Mouse (Mus musculus) lung, embryonic 16.5 days (tissue): Measurements from ENCODE around the gene Tacc2. TPM values are rescaled to one million over a fixed set of nuclear protein-coding genes. Genes with fewer than 3 reads are reported as not detected.

Source experiments
- ATAC-seq: fragments of 200-750 bp; cut with Nextera tagmentation; 2 replicates; pipeline ENCODE4 v1.8.0; 2017; ENCODE audit warnings: low read depth, mild to moderate bottlenecking, moderate library complexity
- H3K27ac ChIP-seq: fragments of 300-500 bp; sonication (generic); 2 replicates; pipeline ENCODE4 v1.5.1; 2014; ENCODE audit warnings: mild to moderate bottlenecking, control low read depth, low read length
- H3K27me3 ChIP-seq: fragments of 300-500 bp; sonication (generic); 2 replicates; pipeline ENCODE4 v1.6.1; 2014; ENCODE audit warnings: low read depth, low read length, mixed read lengths; ENCODE audit not compliant: control insufficient read depth, insufficient read depth
- H3K36me3 ChIP-seq: fragments of 300-500 bp; sonication (generic); 2 replicates; pipeline ENCODE4 v1.6.1; 2014; ENCODE audit warnings: low read length; ENCODE audit not compliant: control insufficient read depth, insufficient read depth
- H3K4me1 ChIP-seq: fragments of 300-500 bp; sonication (generic); replicated peaks from 2 replicates; pipeline ENCODE4 v1.6.1; 2014; ENCODE audit warnings: low read length, mixed read lengths; ENCODE audit not compliant: control insufficient read depth, insufficient read depth
- H3K4me2 ChIP-seq: fragments of 300-500 bp; sonication (generic); 2 replicates; pipeline ENCODE4 v1.6.1; 2014; ENCODE audit warnings: low read depth, low read length, control low read depth
- H3K4me3 ChIP-seq: fragments of 300-500 bp; sonication (generic); 2 replicates; pipeline ENCODE4 v1.5.1; 2014; ENCODE audit warnings: mild to moderate bottlenecking, low read length, control low read depth
- H3K9ac ChIP-seq: fragments of 300-500 bp; sonication (generic); 2 replicates; pipeline ENCODE4 v1.6.1; 2014; ENCODE audit warnings: low read length, control low read depth
- H3K9me3 ChIP-seq: fragments of 300-500 bp; sonication (generic); 2 replicates; pipeline ENCODE4 v1.6.1; 2016; ENCODE audit warnings: low read length; ENCODE audit not compliant: control insufficient read depth
- WGBS: fragments of 180-500 bp; shearing (Covaris S2); extraction: QIAGEN DNeasy Blood & Tissue Kit; methylation state at CpG from one replicate; pipeline ENCODE4 v1.1.7; 2014; 5-methylcytosine and 5-hydroxymethylcytosine counted together
- polyA plus RNA-seq: library from polyadenylated mRNA; unstranded; fragments of >200 nt; fragmentation: Nextera tagmentation; extraction: Ambion mirVana; gene quantifications from 2 replicates; pipeline ENCODE4 v1.2.1, GENCODE M21; 2015

Tacc2 gene
- polyA plus RNA-seq, 1 experiment from 2014 or later: 21.7 TPM

DNA sequence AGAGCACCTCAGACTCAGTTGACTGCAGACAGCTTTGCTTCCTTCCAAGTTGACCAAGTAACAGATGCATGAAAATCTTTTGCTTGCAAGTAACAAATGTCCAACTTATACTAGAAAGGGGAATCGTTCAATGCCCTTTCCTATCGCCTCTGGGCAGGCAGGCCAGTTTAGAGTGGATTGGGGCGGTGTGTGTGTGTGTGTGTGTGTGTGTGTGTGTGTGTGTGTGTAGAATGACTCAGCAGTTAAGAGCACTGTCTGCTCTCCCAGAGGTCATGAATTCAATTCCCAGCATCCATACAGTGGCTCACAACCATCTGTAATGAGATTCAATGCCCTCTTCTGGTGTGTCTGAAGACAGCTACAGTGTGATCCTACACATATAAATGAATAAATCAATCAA is 22.8 kb downstream of the Tacc2 start:
- no peak for ATAC-seq
- Histone ChIP-seq H3K36me3 (no peaks in the 10 kb centered on the region), H3K9me3 (no peaks in the 10 kb centered on the region), H3K27ac (no peak overlapping the region), H3K27me3 (no peaks in the 10 kb centered on the region), H3K4me1 (no peaks in the 10 kb centered on the region), H3K4me2 (no peak overlapping the region), H3K4me3 (no peak overlapping the region), H3K9ac (no peak overlapping the region)
- WGBS: 67% methylated on average over 3 of the region's 3 CpGs

DNA sequence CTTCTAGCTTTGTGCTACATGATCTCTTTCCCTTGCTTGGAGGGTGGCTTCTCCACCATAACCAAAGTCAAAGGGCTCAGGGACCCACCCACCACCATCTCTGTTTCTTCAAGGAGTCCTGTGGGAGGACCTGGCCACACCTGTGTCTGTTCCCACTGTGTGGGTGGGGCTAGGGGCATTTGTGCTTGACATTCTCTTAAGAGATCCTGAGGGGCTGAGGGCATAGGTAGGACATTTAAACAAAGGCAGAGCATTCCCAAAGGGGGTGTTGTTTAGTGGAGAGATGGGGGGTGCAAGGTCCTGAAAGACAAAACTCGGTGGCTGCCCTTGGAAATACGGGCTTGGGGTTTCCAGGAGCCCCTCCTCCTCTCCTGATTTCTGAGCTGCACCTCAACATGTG is 23.3 kb downstream of the Tacc2 start:
- Histone ChIP-seq H3K27ac (no peak overlapping the region), H3K4me2 (no peak overlapping the region), H3K36me3 (no peaks in the 10 kb centered on the region), H3K9ac (no peak overlapping the region), H3K27me3 (no peaks in the 10 kb centered on the region), H3K4me1 (no peaks in the 10 kb centered on the region), H3K9me3 (no peaks in the 10 kb centered on the region), H3K4me3 (no peak overlapping the region)
- 62% methylated on average over 2 of the region's 2 CpGs for WGBS
- ATAC-seq: no peak

DNA sequence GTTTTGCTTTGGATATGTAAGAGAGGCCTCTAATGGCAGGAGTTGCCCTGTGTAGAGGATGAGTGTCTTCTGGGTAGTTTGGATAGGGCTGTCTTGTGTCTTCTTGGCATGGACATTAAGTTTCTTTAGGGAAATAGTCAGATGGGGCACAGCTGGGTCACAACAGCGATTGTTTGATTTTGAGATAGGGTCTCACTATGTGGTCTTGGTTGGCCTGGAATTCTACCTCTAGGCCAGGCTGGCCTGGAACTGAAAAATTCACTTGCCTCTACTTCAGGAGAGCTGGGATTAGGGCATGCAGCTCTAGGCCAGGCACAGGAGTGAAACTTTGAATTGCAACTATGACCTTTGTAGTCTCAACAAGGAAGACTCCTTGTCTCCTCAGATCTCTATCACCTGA is 25.6 kb downstream of the Tacc2 start:
- no peak overlapping the region for H3K4me3 ChIP-seq
- no peak overlapping the region for H3K9ac ChIP-seq
- H3K36me3 ChIP-seq: no peaks in the 10 kb centered on the region
- H3K4me2 ChIP-seq: no peak overlapping the region
- no peaks in the 10 kb centered on the region for H3K9me3 ChIP-seq
- WGBS: 72% methylated on average over 1 of the region's 1 CpGs
- H3K27me3 ChIP-seq: no peaks in the 10 kb centered on the region
- no peak overlapping the region for H3K27ac ChIP-seq
- no peaks in the 10 kb centered on the region for H3K4me1 ChIP-seq
- ATAC-seq: no peak

DNA sequence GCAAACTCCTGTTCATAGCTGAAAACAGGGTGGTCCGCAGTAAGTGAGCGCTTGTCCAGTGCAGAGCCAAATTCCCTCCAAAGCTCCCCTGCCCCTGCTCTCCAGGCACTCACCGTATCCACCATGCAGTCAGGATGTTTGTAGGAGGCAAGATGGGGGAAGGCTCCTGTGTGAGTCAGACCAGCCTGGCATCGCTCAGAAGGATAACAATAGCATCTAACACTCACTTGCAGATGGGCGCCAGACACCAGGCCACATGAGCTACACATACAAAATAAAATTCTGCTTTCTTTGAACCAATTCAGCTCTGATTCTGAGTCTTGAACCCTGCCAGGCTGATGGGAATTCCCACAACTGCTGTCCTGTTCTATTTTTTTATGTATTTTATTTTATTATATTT is 26.3 kb downstream of the Tacc2 start:
- ATAC-seq: no peak
- no peaks in the 10 kb centered on the region for H3K4me1 ChIP-seq
- H3K4me2 ChIP-seq: no peak overlapping the region
- 82% methylated on average over 5 of the region's 5 CpGs for whole genome bisulfite sequencing
- no peak overlapping the region for H3K9ac ChIP-seq
- H3K27ac ChIP-seq: no peak overlapping the region
- H3K36me3 ChIP-seq: no peaks in the 10 kb centered on the region
- no peaks in the 10 kb centered on the region for H3K9me3 ChIP-seq
- H3K27me3 ChIP-seq: no peaks in the 10 kb centered on the region
- no peak overlapping the region for H3K4me3 ChIP-seq

DNA sequence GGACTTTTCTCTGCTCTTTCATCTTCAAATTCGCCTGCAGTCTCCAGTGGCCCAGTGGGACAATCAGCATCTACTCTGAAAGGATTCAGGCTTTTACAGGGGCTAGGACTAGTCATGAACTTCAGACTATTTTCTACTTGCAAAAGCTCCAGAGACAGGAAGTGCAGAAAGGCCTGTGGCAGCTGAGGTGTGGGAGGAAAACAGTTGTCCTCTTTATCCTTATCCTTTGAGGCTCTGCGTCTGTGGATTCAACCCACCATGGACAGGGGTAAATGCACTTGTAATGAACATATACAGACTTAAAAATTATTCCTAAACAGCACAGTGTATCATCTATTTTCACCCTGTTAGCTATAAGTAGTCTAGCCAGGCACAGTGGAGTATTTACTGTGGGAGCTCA is 27.2 kb downstream of the Tacc2 start:
- Histone ChIP-seq H3K4me3 (no peak overlapping the region), H3K9ac (no peak overlapping the region), H3K4me2 (no peak overlapping the region), H3K27ac (no peak overlapping the region), H3K36me3 (no peaks in the 10 kb centered on the region), H3K4me1 (no peaks in the 10 kb centered on the region), H3K27me3 (no peaks in the 10 kb centered on the region), H3K9me3 (no peaks in the 10 kb centered on the region)
- no peak for ATAC-seq
- WGBS: 70% methylated on average over 2 of the region's 2 CpGs

DNA sequence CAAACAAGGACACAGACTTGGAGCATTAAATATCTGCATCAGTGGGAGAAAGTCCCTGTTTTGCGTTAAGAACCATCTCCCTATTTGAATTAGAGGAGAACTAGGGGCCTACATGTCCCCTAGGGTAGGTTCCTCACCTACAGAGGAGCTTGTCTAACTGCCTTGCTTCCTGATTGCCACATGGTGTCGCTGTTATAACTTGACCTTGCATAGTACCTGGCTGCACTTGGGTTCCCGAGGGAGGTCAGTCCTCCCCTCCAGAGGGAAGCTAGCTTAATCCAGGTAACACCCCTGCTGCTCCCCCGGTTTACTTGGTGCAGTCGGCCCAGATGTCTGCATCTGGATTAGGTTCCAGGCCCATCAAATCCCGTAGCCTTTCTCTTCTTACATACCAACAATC is 27.9 kb downstream of the Tacc2 start:
- Histone ChIP-seq H3K36me3 (no peaks in the 10 kb centered on the region), H3K4me2 (no peak overlapping the region), H3K4me3 (no peak overlapping the region), H3K4me1 (no peaks in the 10 kb centered on the region), H3K9me3 (no peaks in the 10 kb centered on the region), H3K27me3 (no peaks in the 10 kb centered on the region), H3K27ac (no peak overlapping the region), H3K9ac (no peak overlapping the region)
- 14% methylated on average over 6 of the region's 6 CpGs for WGBS
- ATAC-seq: no peak

DNA sequence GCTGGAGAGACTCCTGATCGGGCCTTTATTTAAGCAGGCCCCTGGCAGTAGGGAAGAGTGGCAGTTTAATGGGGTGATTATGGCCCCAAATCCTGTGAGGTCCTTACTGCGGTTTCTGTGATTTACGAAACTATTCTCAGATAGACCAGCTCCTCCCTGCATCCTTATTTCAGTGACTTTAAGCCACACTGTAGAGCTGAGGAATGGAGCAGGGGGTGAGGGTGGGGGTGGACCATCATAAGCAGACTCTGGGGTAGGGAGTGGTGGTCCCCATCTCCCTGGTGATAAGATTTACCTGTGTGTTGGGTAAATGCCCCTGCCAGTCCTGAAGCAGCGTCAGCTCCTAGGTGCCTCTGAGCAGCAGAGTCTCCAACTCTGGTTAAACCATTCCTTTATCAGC is 29.7 kb downstream of the Tacc2 start:
- Histone ChIP-seq H3K4me3 (no peak overlapping the region), H3K9me3 (no peaks in the 10 kb centered on the region), H3K9ac (no peak overlapping the region), H3K27ac (no peak overlapping the region), H3K36me3 (no peaks in the 10 kb centered on the region), H3K4me1 (no peaks in the 10 kb centered on the region), H3K4me2 (no peak overlapping the region), H3K27me3 (no peaks in the 10 kb centered on the region)
- no peak for ATAC-seq
- WGBS: 89% methylated on average over 4 of the region's 4 CpGs

DNA sequence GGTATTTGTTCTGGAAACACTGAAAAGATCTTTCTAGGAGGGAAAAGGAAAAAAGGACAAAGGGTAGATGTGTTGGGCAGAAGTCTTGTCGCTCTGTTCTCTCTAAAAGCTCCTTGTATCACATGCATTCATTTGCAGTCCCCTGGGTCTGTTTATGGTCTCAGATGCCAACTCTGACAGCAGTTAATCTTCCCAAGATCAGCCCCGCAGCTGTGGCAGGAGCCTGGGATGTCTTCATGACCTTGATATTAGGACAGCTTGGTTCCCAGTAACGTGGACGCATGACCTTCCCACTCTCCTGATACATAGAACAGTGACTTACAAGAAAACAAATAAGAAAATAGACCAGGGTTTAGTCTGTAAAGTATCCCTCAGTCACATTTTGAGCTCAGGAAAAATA is 36.7 kb downstream of the Tacc2 start:
- no peaks in the 10 kb centered on the region for H3K36me3 ChIP-seq
- no peak overlapping the region for H3K4me3 ChIP-seq
- H3K9me3 ChIP-seq: no peaks in the 10 kb centered on the region
- no peak for ATAC-seq
- H3K4me1 ChIP-seq: no peaks in the 10 kb centered on the region
- H3K9ac ChIP-seq: no peak overlapping the region
- H3K27ac ChIP-seq: no peak overlapping the region
- no peak overlapping the region for H3K4me2 ChIP-seq
- 56% methylated on average over 4 of the region's 4 CpGs for WGBS
- no peaks in the 10 kb centered on the region for H3K27me3 ChIP-seq

DNA sequence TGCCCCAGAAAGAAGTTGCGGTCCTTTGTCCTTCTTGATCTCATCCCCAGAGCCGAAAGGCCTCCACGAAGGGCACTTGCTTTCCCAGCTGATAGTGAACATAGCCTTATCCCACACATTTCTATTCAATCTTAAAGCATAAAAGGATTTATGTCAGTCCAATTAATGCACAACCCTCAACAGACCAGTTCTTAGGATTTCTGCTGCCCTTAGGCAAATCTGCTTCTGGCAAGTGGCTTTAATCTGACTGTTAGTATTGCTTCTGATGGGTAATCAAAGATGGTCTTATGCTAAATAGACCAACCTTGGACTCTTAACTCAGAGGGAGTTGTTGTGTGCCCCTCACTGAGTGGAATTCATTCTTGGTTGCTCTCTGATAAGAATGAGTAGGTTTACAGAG is 40.4 kb downstream of the Tacc2 start:
- no peak overlapping the region for H3K4me2 ChIP-seq
- peaks cover 4% of the 10 kb centered on the region; the same call in 1 of the 2 replicates for H3K4me1 ChIP-seq
- H3K27me3 ChIP-seq: no peaks in the 10 kb centered on the region
- H3K9ac ChIP-seq: no peak overlapping the region
- no peak for ATAC-seq
- WGBS: 88% methylated on average over 3 of the region's 3 CpGs
- no peaks in the 10 kb centered on the region for H3K36me3 ChIP-seq
- H3K9me3 ChIP-seq: no peaks in the 10 kb centered on the region
- H3K27ac ChIP-seq: no peak overlapping the region
- H3K4me3 ChIP-seq: no peak overlapping the region

DNA sequence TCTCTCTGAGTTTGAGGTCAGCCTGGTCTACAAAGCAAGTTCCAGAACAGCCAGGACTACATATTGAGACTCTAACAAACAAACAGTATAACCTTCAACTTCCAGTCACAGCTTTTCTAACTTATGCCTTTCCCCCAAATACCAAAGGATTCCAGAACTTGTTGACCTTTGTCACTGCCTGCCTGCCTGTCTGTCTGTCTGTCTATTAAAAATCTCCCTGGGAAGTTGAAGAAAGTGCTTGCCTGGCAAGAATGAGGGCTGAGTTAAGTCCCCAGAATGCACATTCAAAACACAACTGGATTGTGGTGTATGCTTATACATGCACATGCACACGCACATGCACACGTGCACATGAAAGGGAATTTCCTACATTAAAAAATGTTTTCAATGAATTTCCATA is 43.8 kb downstream of the Tacc2 start:
- Histone ChIP-seq H3K9ac (no peak overlapping the region), H3K4me2 (no peak overlapping the region), H3K4me3 (no peak overlapping the region), H3K9me3 (no peaks in the 10 kb centered on the region), H3K27ac (no peak overlapping the region), H3K27me3 (no peaks in the 10 kb centered on the region), H3K36me3 (no peaks in the 10 kb centered on the region), H3K4me1 (peaks cover 4% of the 10 kb centered on the region; the same call in 1 of the 2 replicates)
- no peak for ATAC-seq
- 91% methylated on average over 2 of the region's 2 CpGs for WGBS
